Mouse (Mus musculus) liver, adult (tissue): Measurements from ENCODE around the gene Tmem140.

Experiments used
- GATA4 ChIP-seq: IDR thresholded peaks from 2 replicates; pipeline ENCODE4 v1.6.1; 2014; ENCODE audit warnings: mild to moderate bottlenecking, low read length; ENCODE audit not compliant: insufficient replicate concordance

Gene Tmem140

DNA sequence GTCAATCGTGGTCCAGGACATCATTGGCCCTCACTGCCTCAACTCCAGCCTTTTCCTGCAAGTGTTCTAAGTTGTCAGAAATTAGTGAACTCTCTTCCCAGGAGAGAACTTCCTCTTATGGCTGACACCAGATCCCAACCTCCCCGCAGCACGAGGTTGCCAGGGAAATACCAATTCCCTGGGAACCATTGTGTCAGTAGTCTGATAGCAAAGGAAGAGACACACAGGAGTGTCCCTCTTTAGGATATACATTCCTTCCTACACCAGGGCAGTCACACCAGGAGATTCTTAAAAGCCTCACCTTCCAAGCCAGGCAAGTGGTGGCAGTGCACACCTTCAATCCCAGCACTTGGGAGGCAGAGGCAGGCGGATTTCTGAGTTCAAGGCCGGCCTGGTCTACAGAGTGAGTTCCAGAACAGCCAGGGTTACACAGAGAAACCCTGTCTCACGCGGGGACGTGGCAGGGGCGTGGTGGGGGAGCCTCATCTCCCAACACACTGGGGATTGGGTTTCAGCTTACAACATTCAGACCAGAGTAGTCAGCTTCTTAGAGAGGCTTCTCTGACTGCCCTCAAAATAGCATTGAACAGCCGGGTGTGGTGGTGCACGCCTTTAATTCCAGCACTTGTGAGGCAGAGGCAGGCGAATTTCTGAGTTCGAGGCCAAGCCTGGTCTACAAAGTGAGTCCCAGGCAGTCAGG is 50.5 kb downstream of the Tmem140 start:
- TF ChIP-seq GATA4: no peak

DNA sequence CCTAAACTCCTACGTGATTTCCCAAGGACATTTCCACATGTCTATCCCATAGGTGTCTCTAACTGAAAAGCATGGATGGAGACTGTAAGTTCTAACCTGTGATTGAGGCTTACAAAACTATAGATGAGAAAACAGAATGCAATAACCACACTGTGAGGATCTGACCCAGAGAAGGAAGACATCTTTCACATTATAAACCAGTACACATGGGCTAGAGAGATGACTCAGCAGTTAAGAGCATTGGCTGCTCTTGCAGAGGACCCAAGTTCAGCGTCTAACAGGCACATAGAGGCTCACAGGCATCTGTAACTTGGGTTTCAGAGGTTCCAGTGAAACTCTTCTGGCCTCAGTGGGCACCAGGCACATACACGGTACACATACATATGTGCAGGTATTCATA is 51.5 kb downstream of the Tmem140 start:
- TF ChIP-seq GATA4: no peak

DNA sequence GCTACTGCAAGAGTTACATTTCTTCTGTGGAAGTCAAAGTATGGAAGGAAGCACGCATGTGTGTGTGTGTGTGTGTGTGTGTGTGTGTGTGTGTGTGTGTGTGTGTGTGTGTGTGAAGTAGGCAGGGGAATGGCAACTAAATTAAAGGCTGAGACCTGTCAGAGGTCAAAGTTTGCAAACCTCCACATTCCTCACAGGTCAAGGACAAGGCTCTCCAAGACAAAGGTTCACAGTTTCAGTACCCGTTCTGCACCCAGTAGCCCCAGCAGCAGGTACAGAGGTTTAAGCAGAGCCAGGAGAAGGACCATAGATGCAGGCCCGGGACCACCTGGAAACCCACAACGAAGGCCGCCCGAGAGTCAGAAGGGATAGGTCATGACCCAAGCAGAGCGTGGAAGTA is 56.2 kb downstream of the Tmem140 start:
- TF ChIP-seq GATA4: no peak

- TF ChIP-seq GATA4: no peak
Measured at GRCm38 (mm10) chr6:34919956-34920355, 57.0 kb downstream of the Tmem140 start, which contains the start of gene Stra8. Stra8 (plus strand) TSS chr6:34920163.

GRCm38 (mm10) chr6:34920631-34921030 is 57.7 kb downstream of the Tmem140 start:
- TF ChIP-seq GATA4: no peak

DNA sequence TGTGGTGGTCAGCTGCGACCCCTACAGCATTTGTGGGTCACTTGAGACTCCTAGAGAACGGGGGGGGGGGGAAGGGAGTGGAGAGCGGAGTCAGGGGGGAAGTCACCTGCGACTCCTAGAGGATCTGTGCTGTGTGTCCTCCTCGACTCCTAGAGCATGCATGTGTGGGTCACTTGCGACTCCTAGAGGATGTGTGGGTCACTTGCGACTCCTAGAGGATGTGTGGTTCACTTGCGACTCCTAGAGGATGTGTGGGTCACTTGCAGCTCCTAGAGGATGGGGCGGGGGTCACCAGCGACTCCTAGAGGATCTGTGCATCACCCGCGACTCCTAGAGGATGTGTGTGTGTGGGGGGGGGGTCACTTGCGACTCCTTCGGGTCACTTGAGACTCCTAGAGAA is 59.0 kb downstream of the Tmem140 start:
- TF ChIP-seq GATA4: no peak
